Mouse (Mus musculus) embryonic facial prominence, embryonic 14.5 days (tissue): ENCODE measurements around the gene Tmem258. TPM values are rescaled to one million over a fixed set of nuclear protein-coding genes. Genes with fewer than 3 reads are reported as not detected.

Experiments used
- ATAC-seq: fragments of 200-750 bp; cut with Nextera tagmentation; 2 replicates; pipeline ENCODE4 v1.8.0; 2017; ENCODE audit warnings: low read depth, moderate number of reproducible peaks, moderate TSS enrichment
- DNase-seq: peaks from one replicate; pipeline ENCODE4 v3.0.0-alpha.2; 2015; ENCODE audit warnings: low spot score
- H3K27ac ChIP-seq: fragments of 300-500 bp; sonication (generic); replicated peaks from 2 replicates; pipeline ENCODE4 v1.5.1; 2014; ENCODE audit warnings: low read depth, mild to moderate bottlenecking, low read length, moderate library complexity
- H3K27me3 ChIP-seq: fragments of 300-500 bp; sonication (generic); replicated peaks from 2 replicates; pipeline ENCODE4 v1.6.1; 2014; ENCODE audit warnings: low read length; ENCODE audit not compliant: control insufficient read depth, insufficient read depth
- H3K36me3 ChIP-seq: fragments of 300-500 bp; sonication (generic); 2 replicates; pipeline ENCODE4 v1.6.1; 2014; ENCODE audit warnings: low read length, mixed read lengths; ENCODE audit not compliant: control insufficient read depth, insufficient read depth
- H3K4me1 ChIP-seq: fragments of 300-500 bp; sonication (generic); 2 replicates; pipeline ENCODE4 v1.6.1; 2014; ENCODE audit warnings: antibody characterized with exemption, low read length; ENCODE audit not compliant: control insufficient read depth, insufficient read depth
- H3K4me2 ChIP-seq: fragments of 300-500 bp; sonication (generic); 2 replicates; pipeline ENCODE4 v1.6.1; 2014; ENCODE audit warnings: low read depth, mild to moderate bottlenecking, low read length, moderate library complexity, mixed read lengths
- H3K4me3 ChIP-seq: fragments of 300-500 bp; sonication (generic); 2 replicates; pipeline ENCODE4 v1.5.1; 2014; ENCODE audit warnings: low read depth, mild to moderate bottlenecking, low read length
- H3K9ac ChIP-seq: fragments of 300-500 bp; sonication (generic); 2 replicates; pipeline ENCODE4 v1.6.1; 2014; ENCODE audit warnings: low read depth, mild to moderate bottlenecking, low read length, moderate library complexity, mixed read lengths
- H3K9me3 ChIP-seq: fragments of 300-500 bp; sonication (generic); 2 replicates; pipeline ENCODE4 v1.6.1; 2016; ENCODE audit warnings: low read length; ENCODE audit not compliant: control insufficient read depth
- WGBS: fragments of 180-500 bp; shearing (Covaris S2); extraction: QIAGEN DNeasy Blood & Tissue Kit; methylation state at CpG from one replicate; pipeline ENCODE4 v1.1.7; 2014; 5-methylcytosine and 5-hydroxymethylcytosine counted together
- polyA plus RNA-seq: library from polyadenylated mRNA; unstranded; fragments of >200 nt; fragmentation: Nextera tagmentation; extraction: Ambion mirVana; gene quantifications from 2 replicates; pipeline ENCODE4 v1.2.1, GENCODE M21; 2014

Gene Tmem258
- polyA plus RNA-seq, 1 experiment from 2014 or later: 563 TPM

GRCm38 (mm10) chr19:10219108-10219507 is 15.3 kb downstream of the Tmem258 start:
- WGBS: 40% methylated on average over 3 of the region's 3 CpGs
- no peak overlapping the region for H3K4me3 ChIP-seq
- H3K4me1 ChIP-seq: no peaks in the 10 kb centered on the region
- no peaks in the 10 kb centered on the region for H3K36me3 ChIP-seq
- no peak overlapping the region for H3K27ac ChIP-seq
- peak; percentile 56 for DNase-seq
- H3K9ac ChIP-seq: no peak overlapping the region
- no peaks in the 10 kb centered on the region for H3K9me3 ChIP-seq
- no peaks in the 10 kb centered on the region for H3K27me3 ChIP-seq
- no peak for ATAC-seq
- H3K4me2 ChIP-seq: no peak overlapping the region

- Histone ChIP-seq H3K27me3 (no peaks in the 10 kb centered on the region), H3K9me3 (no peaks in the 10 kb centered on the region), H3K4me3 (no peak overlapping the region), H3K9ac (no peak overlapping the region), H3K4me1 (no peaks in the 10 kb centered on the region), H3K4me2 (no peak overlapping the region), H3K27ac (no peak overlapping the region), H3K36me3 (no peaks in the 10 kb centered on the region)
- 69% methylated on average over 4 of the region's 6 CpGs for WGBS
- DNase-seq (no peak), ATAC-seq (no peak)
Observed at GRCm38 (mm10) chr19:10219593-10219992, 15.8 kb downstream of the Tmem258 start.

GRCm38 (mm10) chr19:10221585-10221984 is 17.8 kb downstream of the Tmem258 start:
- H3K36me3 ChIP-seq: no peaks in the 10 kb centered on the region
- WGBS: 52% methylated on average over 4 of the region's 4 CpGs
- no peak overlapping the region for H3K27ac ChIP-seq
- no peak overlapping the region for H3K9ac ChIP-seq
- H3K4me1 ChIP-seq: 0 out of 2 replicates have a peak, but pooled peaks cover 7% of the 10 kb centered on the region
- no peak overlapping the region for H3K4me2 ChIP-seq
- ATAC-seq (no peak), DNase-seq (no peak)
- no peaks in the 10 kb centered on the region for H3K27me3 ChIP-seq
- H3K4me3 ChIP-seq: no peak overlapping the region
- H3K9me3 ChIP-seq: no peaks in the 10 kb centered on the region

GRCm38 (mm10) chr19:10222656-10223055 is 18.8 kb downstream of the Tmem258 start:
- DNase-seq: no peak
- no peak overlapping the region for H3K27ac ChIP-seq
- H3K9ac ChIP-seq: no peak overlapping the region
- H3K4me2 ChIP-seq: no peak overlapping the region
- no peak for ATAC-seq
- no peaks in the 10 kb centered on the region for H3K27me3 ChIP-seq
- no peak overlapping the region for H3K4me3 ChIP-seq
- H3K36me3 ChIP-seq: no peaks in the 10 kb centered on the region
- H3K9me3 ChIP-seq: no peaks in the 10 kb centered on the region
- 0 out of 2 replicates have a peak, but pooled peaks cover 7% of the 10 kb centered on the region for H3K4me1 ChIP-seq
- WGBS: 30% methylated on average over 8 of the region's 8 CpGs

DNA sequence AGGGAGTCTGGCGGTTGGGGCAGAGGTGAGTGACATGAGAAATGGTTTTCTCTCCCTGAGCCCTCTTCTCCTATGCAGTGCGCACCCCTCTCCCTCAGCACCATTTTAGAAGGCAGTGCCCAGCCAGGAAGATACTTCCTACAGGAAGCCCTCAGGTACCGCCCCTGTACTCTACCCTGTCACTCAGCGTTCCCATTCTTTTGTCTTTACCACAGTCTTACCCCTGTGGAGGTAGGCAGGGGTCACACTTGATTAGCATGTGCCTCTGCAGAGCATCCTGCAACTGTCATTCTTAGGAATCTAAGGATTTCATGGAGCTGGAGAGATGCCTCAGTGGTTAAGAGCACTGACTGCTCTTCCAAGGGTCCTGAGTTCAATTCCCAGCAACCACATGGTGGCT is 19.7 kb downstream of the Tmem258 start:
- H3K4me1 ChIP-seq: 0 out of 2 replicates have a peak, but pooled peaks cover 7% of the 10 kb centered on the region
- no peak overlapping the region for H3K4me3 ChIP-seq
- no peaks in the 10 kb centered on the region for H3K27me3 ChIP-seq
- H3K4me2 ChIP-seq: no peak overlapping the region
- no peak overlapping the region for H3K9ac ChIP-seq
- no peaks in the 10 kb centered on the region for H3K9me3 ChIP-seq
- no peak for DNase-seq
- H3K27ac ChIP-seq: no peak overlapping the region
- ATAC-seq: no peak
- H3K36me3 ChIP-seq: no peaks in the 10 kb centered on the region
- WGBS: 69% methylated on average over 4 of the region's 4 CpGs

DNA sequence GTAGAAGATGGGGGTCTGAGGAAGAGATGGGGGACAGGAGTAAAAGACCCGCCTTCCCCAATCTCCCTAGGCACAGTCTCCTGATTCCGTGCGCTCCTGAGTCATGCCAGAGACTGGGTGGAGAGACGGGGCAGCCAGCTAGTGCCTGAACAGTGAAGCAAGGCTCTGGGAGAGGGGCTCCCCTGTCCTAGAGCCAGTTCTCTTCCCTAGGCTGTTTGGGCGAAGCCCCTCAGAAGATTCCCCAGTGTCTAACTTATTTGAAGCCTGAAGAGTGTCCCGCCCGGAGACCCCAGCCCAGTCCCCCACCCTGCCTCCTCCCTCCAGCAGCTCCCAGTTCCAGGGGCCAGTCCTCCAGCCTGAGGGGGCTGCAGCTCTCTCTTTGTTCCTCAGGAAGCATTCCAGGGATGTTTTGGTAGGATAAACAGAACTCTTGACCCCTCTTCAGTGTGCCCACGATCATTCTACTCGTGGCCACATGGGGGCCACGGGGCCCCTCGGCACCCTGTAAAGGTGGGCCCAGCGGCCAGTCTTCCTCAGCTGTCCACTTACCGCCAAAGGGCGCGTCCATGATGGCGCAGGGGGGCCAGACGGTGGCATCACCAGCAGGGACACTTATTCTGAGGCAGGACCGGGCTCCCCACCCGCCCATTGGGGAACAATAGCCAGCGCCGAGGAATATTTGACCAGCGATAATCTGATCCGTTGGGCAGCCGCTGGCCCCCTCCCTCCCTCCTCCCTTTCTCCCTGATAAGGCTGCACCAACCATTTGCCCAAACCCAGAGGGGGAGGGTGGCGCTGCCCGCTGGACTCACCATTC is 21.0 kb downstream of the Tmem258 start:
- DNase-seq (no peak), ATAC-seq (no peak)
- H3K4me3 ChIP-seq: no peak overlapping the region
- 28% methylated on average over 21 of the region's 26 CpGs for WGBS
- H3K9ac ChIP-seq: no peak overlapping the region
- H3K27me3 ChIP-seq: no peaks in the 10 kb centered on the region
- H3K4me2 ChIP-seq: peak overlapping the region; percentile 15; the same call in 1 of the 2 replicates
- H3K36me3 ChIP-seq: no peaks in the 10 kb centered on the region
- 0 out of 2 replicates have a peak, but pooled peaks cover 7% of the 10 kb centered on the region for H3K4me1 ChIP-seq
- H3K27ac ChIP-seq: no peak overlapping the region
- H3K9me3 ChIP-seq: no peaks in the 10 kb centered on the region

DNA sequence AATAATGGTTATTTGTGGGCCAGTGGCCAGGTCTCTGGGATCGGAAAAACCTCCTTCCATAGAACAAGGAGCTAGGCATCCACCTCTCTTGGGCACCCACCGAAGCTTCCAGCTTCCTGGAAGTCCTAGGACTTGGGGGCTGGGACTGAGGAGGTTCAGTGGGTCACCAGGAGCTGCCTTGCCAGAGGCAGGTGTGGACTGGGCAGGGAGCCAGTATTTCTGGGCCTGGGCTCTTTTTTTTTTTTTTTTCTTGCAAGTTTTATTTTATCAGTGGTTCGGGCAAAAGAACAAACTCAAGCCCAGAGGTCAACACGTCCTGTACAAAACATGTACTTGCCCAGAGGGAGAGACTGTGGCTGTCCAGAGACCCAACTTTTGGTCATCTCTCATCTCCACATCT is 22.0 kb downstream of the Tmem258 start:
- no peaks in the 10 kb centered on the region for H3K9me3 ChIP-seq
- ATAC-seq: no peak
- H3K27me3 ChIP-seq: no peaks in the 10 kb centered on the region
- H3K36me3 ChIP-seq: no peaks in the 10 kb centered on the region
- H3K9ac ChIP-seq: no peak overlapping the region
- H3K27ac ChIP-seq: no peak overlapping the region
- no peak for DNase-seq
- 70% methylated on average over 4 of the region's 4 CpGs for WGBS
- no peak overlapping the region for H3K4me2 ChIP-seq
- H3K4me1 ChIP-seq: 0 out of 2 replicates have a peak, but pooled peaks cover 8% of the 10 kb centered on the region
- H3K4me3 ChIP-seq: no peak overlapping the region

- WGBS: 9% methylated on average over 7 of the region's 7 CpGs
- Histone ChIP-seq H3K4me1 (peaks cover 5% of the 10 kb centered on the region; the same call in 1 of the 2 replicates), H3K9ac (no peak overlapping the region; the same call in 1 of the 2 replicates), H3K4me2 (no peak overlapping the region), H3K27ac (no peak overlapping the region), H3K36me3 (no peaks in the 10 kb centered on the region), H3K4me3 (no peak overlapping the region), H3K27me3 (no peaks in the 10 kb centered on the region), H3K9me3 (no peaks in the 10 kb centered on the region)
- DNase-seq (no peak), ATAC-seq (no peak)
Observed at GRCm38 (mm10) chr19:10231016-10231415, 27.2 kb downstream of the Tmem258 start.

DNA sequence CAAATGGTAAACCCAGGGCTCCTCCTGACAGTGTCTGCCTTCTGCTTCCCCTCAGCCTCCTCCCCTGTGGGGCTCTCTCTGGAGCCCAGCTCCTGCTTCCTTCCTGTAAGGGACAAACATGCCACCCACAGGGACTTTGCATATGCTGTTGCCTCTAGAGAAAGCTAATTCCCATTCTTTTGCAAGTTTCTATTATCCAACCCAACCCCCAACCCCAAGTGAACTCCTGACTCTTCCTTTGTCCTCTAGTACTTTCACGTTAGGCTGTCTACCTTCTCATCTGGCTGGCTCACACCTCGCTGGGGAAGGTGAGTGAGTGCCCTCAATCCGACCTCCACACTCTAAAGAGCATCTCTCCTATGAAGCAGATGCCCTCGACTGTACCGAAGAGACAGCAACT is 28.1 kb downstream of the Tmem258 start:
- 32% methylated on average over 5 of the region's 5 CpGs for WGBS
- Histone ChIP-seq H3K4me3 (no peak overlapping the region), H3K36me3 (no peaks in the 10 kb centered on the region), H3K4me1 (peaks cover 5% of the 10 kb centered on the region; the same call in 1 of the 2 replicates), H3K27me3 (no peaks in the 10 kb centered on the region), H3K9me3 (no peaks in the 10 kb centered on the region), H3K4me2 (no peak overlapping the region), H3K27ac (no peak overlapping the region), H3K9ac (no peak overlapping the region)
- ATAC-seq (no peak), DNase-seq (no peak)
